12 mouse cellular contexts compared by ENCODE assay signal in the genomic region with DNA sequence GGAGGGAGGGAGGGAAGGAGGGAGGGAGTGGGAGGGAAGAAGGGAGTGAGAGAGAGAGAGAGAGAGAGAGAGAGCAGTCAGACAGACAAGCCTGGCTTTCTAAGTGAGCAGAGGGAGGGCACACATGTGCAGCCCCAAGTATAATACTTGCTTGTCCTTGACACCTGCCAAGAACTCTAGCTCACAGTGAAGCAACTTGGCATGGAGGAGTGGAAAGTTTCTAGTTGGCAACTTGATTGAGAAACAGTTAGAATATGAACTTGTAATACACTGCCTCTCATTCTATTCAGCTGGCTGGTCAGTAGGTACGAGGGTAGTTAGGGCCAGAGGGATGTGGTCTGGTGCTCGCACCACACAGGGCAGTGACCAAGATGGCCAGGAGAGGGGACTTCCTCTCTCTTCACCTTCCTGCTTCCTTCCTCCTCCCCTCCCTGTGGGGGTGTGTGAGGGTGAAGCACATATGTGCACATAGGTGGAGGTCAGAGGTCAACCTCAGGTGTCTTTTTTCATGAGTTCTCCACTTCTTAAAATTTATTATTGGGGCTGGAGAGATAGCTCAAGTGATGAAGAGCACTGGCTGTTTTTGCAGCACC. TPM values are rescaled to one million over a fixed set of nuclear protein-coding genes. Genes with fewer than 3 reads are reported as not detected.
A peak's percentile ranks its signal among the peaks of the same experiment; 100 is the strongest.
DNase-seq lines count a peak whose midpoint lies in the region; ATAC-seq and TF ChIP-seq lines count a peak whose summit lies in the region.
"Had no signal": no experiment of that assay in that cellular context is flagged by ENCODE, and none has a peak within 500 bp of the region (broad histone marks: within the 10 kb centered on the region; RNA-seq: fewer than 3 reads in every experiment).

No protein-coding gene starts in this region.

- no peak overlapping the region for H3K4me2 ChIP-seq in liver, embryonic 12.5 days
- H3K4me2 ChIP-seq in heart, embryonic 16.5 days (ENCODE audit: low read depth, low read length), result no peak overlapping the region
- H3K4me2 ChIP-seq in intestine, embryonic 15.5 days (replicated peaks), result no peak overlapping the region
- H3K4me2 ChIP-seq: embryonic facial prominence, embryonic 12.5 days; heart, embryonic 13.5 days; midbrain, embryonic 12.5 days had no signal

- H3K79me2 ChIP-seq in liver, adult 2 months (ENCODE audit: control insufficient read depth, insufficient read depth, low read length), result no peaks in the 10 kb centered on the region

- H3K9me3 ChIP-seq in liver, embryonic 12.5 days (replicated peaks), result no peaks in the 10 kb centered on the region
- no peaks in the 10 kb centered on the region for H3K9me3 ChIP-seq in heart, embryonic 16.5 days (replicated peaks; ENCODE audit: control insufficient read depth, low read length)
- no peaks in the 10 kb centered on the region for H3K9me3 ChIP-seq in intestine, embryonic 15.5 days
- H3K9me3 ChIP-seq: embryonic facial prominence, embryonic 12.5 days; heart, embryonic 13.5 days; midbrain, embryonic 12.5 days had no signal

- no peak for TF ChIP-seq POLR2A in liver, adult 2 months (IDR thresholded peaks at IDR 0.05; ENCODE audit: extremely low read depth, insufficient read depth, low read length)

- 15% methylated on average over 2 of the region's 2 CpGs for WGBS in liver, adult 2 months
- WGBS in liver, embryonic 12.5 days (ENCODE audit: insufficient replicate concordance), result 66% methylated on average over 2 of the region's 2 CpGs
- 75% methylated on average over 2 of the region's 2 CpGs for WGBS in heart, embryonic 16.5 days
- 83% methylated on average over 2 of the region's 2 CpGs for WGBS in intestine, embryonic 15.5 days

- H3K4me1 ChIP-seq in liver, adult 2 months (ENCODE audit: control insufficient read depth, insufficient read depth, low read length), result peaks cover 14% of the 10 kb centered on the region
- H3K4me1 ChIP-seq in liver, embryonic 12.5 days, result no peaks in the 10 kb centered on the region
- peaks cover 6% of the 10 kb centered on the region for H3K4me1 ChIP-seq in heart, embryonic 16.5 days (ENCODE audit: control insufficient read depth, insufficient read depth, low read length)
- H3K4me1 ChIP-seq in intestine, embryonic 15.5 days (replicated peaks), result no peaks in the 10 kb centered on the region
- H3K4me1 ChIP-seq: midbrain, embryonic 12.5 days had no signal

- no peak overlapping the region for H3K4me3 ChIP-seq in liver, adult 2 months (ENCODE audit: insufficient read depth, low read depth, low read length)
- no peak overlapping the region for H3K4me3 ChIP-seq in liver, embryonic 12.5 days
- H3K4me3 ChIP-seq in heart, embryonic 16.5 days (ENCODE audit: low read length), result no peak overlapping the region
- H3K4me3 ChIP-seq in intestine, embryonic 15.5 days (replicated peaks), result no peak overlapping the region
- H3K4me3 ChIP-seq: embryonic facial prominence, embryonic 12.5 days; heart, embryonic 13.5 days; midbrain, embryonic 12.5 days had no signal

- peak overlapping the region; percentile 68 for H3K27ac ChIP-seq in liver, adult 2 months (replicated peaks; ENCODE audit: insufficient read depth, low read depth, low read length)
- no peak overlapping the region for H3K27ac ChIP-seq in liver, embryonic 12.5 days
- peak overlapping the region; percentile 42; the same call in 1 of the 2 replicates for H3K27ac ChIP-seq in heart, embryonic 16.5 days (ENCODE audit: low read length)
- H3K27ac ChIP-seq in intestine, embryonic 15.5 days, result no peak overlapping the region
- H3K27ac ChIP-seq: embryonic facial prominence, embryonic 12.5 days; heart, embryonic 13.5 days; midbrain, embryonic 12.5 days had no signal

- peak; percentile 85 for DNase-seq in adrenal gland, adult 2 months
- no peak for DNase-seq in adrenal gland, postnatal 4 days (ENCODE audit: low spot score in 2 of 2)
- peak; percentile 96 for DNase-seq in liver, adult 2 months (ENCODE audit: extremely low read depth, low read depth, low spot score)
- DNase-seq in skeletal muscle tissue, adult 2 months (ENCODE audit: low read depth, low spot score), result peak; percentile 84
- DNase-seq in spleen, adult 12 weeks (ENCODE audit: low spot score), result no peak
- DNase-seq: liver had no signal

- peaks cover 53% of the 10 kb centered on the region for H3K36me3 ChIP-seq in liver, adult 2 months (ENCODE audit: control insufficient read depth, insufficient read depth, low read length)
- H3K36me3 ChIP-seq in liver, embryonic 12.5 days, result peaks cover 93% of the 10 kb centered on the region
- H3K36me3 ChIP-seq in heart, embryonic 16.5 days (ENCODE audit: control insufficient read depth, insufficient read depth), result peaks cover 32% of the 10 kb centered on the region
- peaks cover 12% of the 10 kb centered on the region; the same call in 1 of the 2 replicates for H3K36me3 ChIP-seq in intestine, embryonic 15.5 days

- no peak for ATAC-seq in liver, embryonic 12.5 days
- no peak for ATAC-seq in heart, embryonic 16.5 days (replicated peaks; ENCODE audit: extremely low read depth, insufficient read depth, low FRiP score)
- no peak for ATAC-seq in intestine, embryonic 15.5 days

- no peak; the same call in 1 of the 2 replicates for TF ChIP-seq CTCF in liver, adult 2 months (IDR thresholded peaks at IDR 0.05; ENCODE audit: low read depth, low read length)

- H3K9ac ChIP-seq in liver, adult 2 months (ENCODE audit: low read depth, low read length), result no peak overlapping the region
- H3K9ac ChIP-seq in liver, embryonic 12.5 days, result no peak overlapping the region
- H3K9ac ChIP-seq in heart, embryonic 16.5 days (ENCODE audit: low read length), result no peak overlapping the region
- H3K9ac ChIP-seq in intestine, embryonic 15.5 days, result no peak overlapping the region
- H3K9ac ChIP-seq: embryonic facial prominence, embryonic 12.5 days; heart, embryonic 13.5 days; midbrain, embryonic 12.5 days had no signal

- H3K27me3 ChIP-seq in liver, adult 2 months (ENCODE audit: control insufficient read depth, insufficient read depth, low read length), result no peaks in the 10 kb centered on the region
- no peaks in the 10 kb centered on the region for H3K27me3 ChIP-seq in liver, embryonic 12.5 days (replicated peaks)
- H3K27me3 ChIP-seq in heart, embryonic 16.5 days (ENCODE audit: control insufficient read depth, insufficient read depth, low read length), result no peaks in the 10 kb centered on the region
- H3K27me3 ChIP-seq in intestine, embryonic 15.5 days (replicated peaks), result no peaks in the 10 kb centered on the region
- H3K27me3 ChIP-seq: embryonic facial prominence, embryonic 12.5 days; heart, embryonic 13.5 days; midbrain, embryonic 12.5 days had no signal

RNA-seq across cellular contexts. Expression of gene Ghdc, which starts 20.8 kb away (rescaled TPM):
- 10 to 100 TPM; 21.6 to 26.0 TPM for total RNA-seq in adrenal gland, adult 2 months (2021)
- 26.8 and 27.6 TPM in 2 replicates for polyA plus RNA-seq in adrenal gland, adult 2 months (2012; rRNA removed)
- total RNA-seq in adrenal gland, postnatal 4 days (2021), result 10 to 100 TPM; 15.4 to 15.5 TPM
- total RNA-seq in liver, adult 2 months (2014; rRNA removed), result 7.1 and 8.5 TPM in 2 replicates
- polyA plus RNA-seq in liver, adult 2 months (2012; rRNA removed), result 17.0 and 17.5 TPM in 2 replicates
- polyA plus RNA-seq in liver, embryonic 12.5 days (2016; fragmentation: Nextera tagmentation; extraction: Ambion mirVana), result 2.1 and 2.4 TPM in 2 replicates
- 7.1 and 7.7 TPM in 2 replicates for polyA plus RNA-seq in heart, embryonic 16.5 days (2015; fragmentation: Nextera tagmentation; extraction: Ambion mirVana)
- polyA plus RNA-seq in intestine, embryonic 15.5 days (2015; fragmentation: Nextera tagmentation; extraction: Ambion mirVana), result 4.7 and 6.7 TPM in 2 replicates

RNA-seq across cellular contexts. Expression of gene Hcrt, which starts 28.8 kb away (rescaled TPM):
- not detected for total RNA-seq in adrenal gland, adult 2 months (2021)
- polyA plus RNA-seq in adrenal gland, adult 2 months (2012; rRNA removed), result not detected in 2 replicates
- total RNA-seq in adrenal gland, postnatal 4 days (2021), result not detected
- not detected in 2 replicates for total RNA-seq in liver, adult 2 months (2014; rRNA removed)
- not detected in 2 replicates for polyA plus RNA-seq in liver, adult 2 months (2012; rRNA removed)
- not detected in 2 replicates for polyA plus RNA-seq in liver, embryonic 12.5 days (2016; fragmentation: Nextera tagmentation; extraction: Ambion mirVana)
- not detected in 2 replicates for polyA plus RNA-seq in heart, embryonic 16.5 days (2015; fragmentation: Nextera tagmentation; extraction: Ambion mirVana)
- not detected in 2 replicates for polyA plus RNA-seq in intestine, embryonic 15.5 days (2015; fragmentation: Nextera tagmentation; extraction: Ambion mirVana)
- polyA plus RNA-seq: embryonic facial prominence, embryonic 12.5 days; heart, embryonic 13.5 days; midbrain, embryonic 12.5 days had no signal

RNA-seq across cellular contexts. Expression of gene Kcnh4, which starts 31.8 kb away (rescaled TPM):
- total RNA-seq in adrenal gland, adult 2 months (2021), result under 1 TPM; 0.28 to 0.32 TPM
- polyA plus RNA-seq in adrenal gland, adult 2 months (2012; rRNA removed), result 0.45 and 0.57 TPM in 2 replicates
- total RNA-seq in adrenal gland, postnatal 4 days (2021), result under 1 TPM; 0.39 to 0.40 TPM
- not detected in 2 replicates for total RNA-seq in liver, adult 2 months (2014; rRNA removed)
- polyA plus RNA-seq in liver, adult 2 months (2012; rRNA removed), result not detected in 2 replicates
- polyA plus RNA-seq in liver, embryonic 12.5 days (2016; fragmentation: Nextera tagmentation; extraction: Ambion mirVana), result not detected in 2 replicates
- polyA plus RNA-seq in heart, embryonic 16.5 days (2015; fragmentation: Nextera tagmentation; extraction: Ambion mirVana), result not detected in 2 replicates
- 0.18 and 0.19 TPM in 2 replicates for polyA plus RNA-seq in intestine, embryonic 15.5 days (2015; fragmentation: Nextera tagmentation; extraction: Ambion mirVana)
- polyA plus RNA-seq: heart, embryonic 13.5 days had no signal

RNA-seq across cellular contexts. Expression of gene Rab5c, which starts 53.5 kb away (rescaled TPM):
- 100 to 1,000 TPM; 191 to 196 TPM for total RNA-seq in adrenal gland, adult 2 months (2021)
- 201 and 238 TPM in 2 replicates for polyA plus RNA-seq in adrenal gland, adult 2 months (2012; rRNA removed)
- 100 to 1,000 TPM; 171 to 182 TPM for total RNA-seq in adrenal gland, postnatal 4 days (2021)
- total RNA-seq in liver, adult 2 months (2014; rRNA removed), result 70.8 and 71.3 TPM in 2 replicates
- 140 and 149 TPM in 2 replicates for polyA plus RNA-seq in liver, adult 2 months (2012; rRNA removed)
- polyA plus RNA-seq in liver, embryonic 12.5 days (2016; fragmentation: Nextera tagmentation; extraction: Ambion mirVana), result 15.9 and 18.1 TPM in 2 replicates
- 17.9 and 19.9 TPM in 2 replicates for polyA plus RNA-seq in heart, embryonic 16.5 days (2015; fragmentation: Nextera tagmentation; extraction: Ambion mirVana)
- 26.1 and 26.3 TPM in 2 replicates for polyA plus RNA-seq in intestine, embryonic 15.5 days (2015; fragmentation: Nextera tagmentation; extraction: Ambion mirVana)

RNA-seq across cellular contexts. Expression of gene Stat5b, which starts 59.0 kb away (rescaled TPM):
- 10 to 100 TPM; 60.3 to 65.3 TPM for total RNA-seq in adrenal gland, adult 2 months (2021)
- polyA plus RNA-seq in adrenal gland, adult 2 months (2012; rRNA removed), result 43.8 and 53.8 TPM in 2 replicates
- 10 to 100 TPM; 68.2 to 68.7 TPM for total RNA-seq in adrenal gland, postnatal 4 days (2021)
- total RNA-seq in liver, adult 2 months (2014; rRNA removed), result 31.8 and 33.0 TPM in 2 replicates
- polyA plus RNA-seq in liver, adult 2 months (2012; rRNA removed), result 32.0 and 35.2 TPM in 2 replicates
- polyA plus RNA-seq in liver, embryonic 12.5 days (2016; fragmentation: Nextera tagmentation; extraction: Ambion mirVana), result 31.6 and 33.7 TPM in 2 replicates
- polyA plus RNA-seq in heart, embryonic 16.5 days (2015; fragmentation: Nextera tagmentation; extraction: Ambion mirVana), result 31.3 and 36.5 TPM in 2 replicates
- 24.2 and 26.8 TPM in 2 replicates for polyA plus RNA-seq in intestine, embryonic 15.5 days (2015; fragmentation: Nextera tagmentation; extraction: Ambion mirVana)

Comparison
In these comparisons a context has a peak if more than half of its experiments do, and no peak if none do; other contexts are left out.
1. DNase-seq: peak in adrenal gland, adult 2 months (single experiment), liver, adult 2 months (single experiment) and skeletal muscle tissue, adult 2 months (single experiment); none in adrenal gland, postnatal 4 days (0 of 2) and spleen, adult 12 weeks (single experiment).
2. H3K27ac ChIP-seq: peak in liver, adult 2 months (single experiment) and heart, embryonic 16.5 days (single experiment); none in liver, embryonic 12.5 days (single experiment) and intestine, embryonic 15.5 days (single experiment).